Mouse (Mus musculus): ENCODE data around the gene Prkn. TPM values are rescaled to one million over a fixed set of nuclear protein-coding genes. Genes with fewer than 3 reads are reported as not detected.

Prkn gene
- total and polyA plus RNA-seq, 2 experiments = 2.5 to 8.9 TPM

DNA sequence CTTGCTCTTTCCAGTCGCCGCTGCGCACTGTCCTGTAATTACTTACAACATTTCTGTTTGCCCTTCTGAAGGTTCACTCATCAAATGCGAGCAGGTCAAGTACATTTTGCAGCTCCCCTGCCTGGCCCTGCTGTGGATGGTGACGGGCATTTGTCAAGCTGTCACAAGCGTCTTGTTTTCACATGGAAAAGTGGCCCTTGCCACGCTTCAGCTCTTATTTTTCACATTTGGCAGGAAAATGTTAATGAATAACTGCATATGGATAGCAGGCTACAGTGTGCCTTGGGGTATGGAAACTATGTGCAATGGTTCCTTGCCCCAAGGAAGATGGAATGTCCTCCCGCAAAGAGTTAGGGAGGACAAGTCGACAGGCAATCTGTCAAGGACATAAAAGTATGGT lies 404.9 kb downstream of the Prkn start:
- no peaks in the 10 kb centered on the region for H3K4me1 ChIP-seq (ENCODE audit: control insufficient read depth, insufficient read depth, low read length)
- H3K79me2 ChIP-seq (ENCODE audit: control insufficient read depth, insufficient read depth, low read length) = no peaks in the 10 kb centered on the region
- TF ChIP-seq POLR2A (IDR thresholded peaks at IDR 0.05; ENCODE audit: extremely low read depth, insufficient read depth, low read length) (no peak), CTCF (IDR thresholded peaks at IDR 0.05; ENCODE audit: low read depth, low read length) (no peak)
- no peak overlapping the region for H3K9ac ChIP-seq (ENCODE audit: low read depth, low read length)
- no peak overlapping the region for H3K4me3 ChIP-seq (ENCODE audit: insufficient read depth, low read depth, low read length)
- no peaks in the 10 kb centered on the region for H3K36me3 ChIP-seq (ENCODE audit: control insufficient read depth, insufficient read depth, low read length)
- WGBS = 83% methylated on average over 9 of the region's 9 CpGs
- no peaks in the 10 kb centered on the region for H3K27me3 ChIP-seq (ENCODE audit: control insufficient read depth, insufficient read depth, low read length)
- no peak overlapping the region for H3K27ac ChIP-seq (replicated peaks; ENCODE audit: insufficient read depth, low read depth, low read length)
- no peak for DNase-seq (ENCODE audit: extremely low read depth, low read depth, low spot score)

DNA sequence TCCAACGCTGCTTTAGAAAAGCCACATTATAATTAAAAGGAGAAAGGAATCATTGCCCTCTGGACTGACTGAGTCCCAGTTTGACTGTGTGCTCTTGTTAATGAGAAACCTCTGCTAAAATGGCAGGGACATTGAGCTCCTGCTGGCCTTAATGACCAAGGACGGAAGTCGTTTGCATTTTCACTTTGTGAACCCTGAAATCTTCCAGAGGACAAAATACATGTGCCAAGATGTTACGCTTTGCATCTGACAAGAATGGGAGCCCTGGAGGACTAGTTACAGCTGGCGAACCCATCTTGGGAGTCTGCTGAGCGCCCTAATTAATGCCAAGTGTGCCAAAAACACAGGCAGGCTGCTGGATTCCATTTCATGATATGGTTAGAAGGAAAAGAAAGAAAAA lies 409.0 kb downstream of the Prkn start:
- Histone ChIP-seq H3K4me1 (ENCODE audit: control insufficient read depth, insufficient read depth, low read length) (no peaks in the 10 kb centered on the region), H3K4me3 (ENCODE audit: insufficient read depth, low read depth, low read length) (no peak overlapping the region), H3K27ac (replicated peaks; ENCODE audit: insufficient read depth, low read depth, low read length) (no peak overlapping the region), H3K36me3 (ENCODE audit: control insufficient read depth, insufficient read depth, low read length) (no peaks in the 10 kb centered on the region), H3K9ac (ENCODE audit: low read depth, low read length) (no peak overlapping the region), H3K27me3 (ENCODE audit: control insufficient read depth, insufficient read depth, low read length) (no peaks in the 10 kb centered on the region), H3K79me2 (ENCODE audit: control insufficient read depth, insufficient read depth, low read length) (no peaks in the 10 kb centered on the region)
- 80% methylated on average over 6 of the region's 6 CpGs for WGBS
- peak; percentile 6 for DNase-seq (ENCODE audit: extremely low read depth, low read depth, low spot score)
- TF ChIP-seq POLR2A (IDR thresholded peaks at IDR 0.05; ENCODE audit: extremely low read depth, insufficient read depth, low read length) = no peak
- no peak for TF ChIP-seq CTCF (IDR thresholded peaks at IDR 0.05; ENCODE audit: low read depth, low read length)

DNA sequence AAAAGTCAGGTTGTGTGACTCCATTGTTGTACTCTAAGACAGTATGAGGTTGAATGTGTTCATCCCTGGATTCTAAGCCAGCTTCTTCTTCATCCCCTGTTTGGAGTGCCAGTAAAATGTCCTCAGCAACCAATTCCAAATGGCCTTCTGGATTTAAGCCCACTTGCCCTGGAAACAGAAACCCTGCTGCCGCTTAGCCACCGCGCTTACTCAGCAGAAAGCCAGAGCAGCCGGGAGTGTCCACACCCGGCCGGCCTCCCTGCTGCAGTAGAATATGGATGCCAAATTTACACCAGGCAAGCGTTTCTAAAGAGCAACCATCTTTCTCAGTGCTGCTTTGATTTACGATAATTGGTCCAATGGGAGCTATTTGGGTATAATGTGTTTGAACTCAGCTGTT lies 420.5 kb downstream of the Prkn start:
- TF ChIP-seq POLR2A (IDR thresholded peaks at IDR 0.05; ENCODE audit: extremely low read depth, insufficient read depth, low read length) (no peak), CTCF (IDR thresholded peaks at IDR 0.05; ENCODE audit: low read depth, low read length) (no peak)
- Histone ChIP-seq H3K27me3 (ENCODE audit: control insufficient read depth, insufficient read depth, low read length) (no peaks in the 10 kb centered on the region), H3K79me2 (ENCODE audit: control insufficient read depth, insufficient read depth, low read length) (no peaks in the 10 kb centered on the region), H3K27ac (replicated peaks; ENCODE audit: insufficient read depth, low read depth, low read length) (no peak overlapping the region), H3K9ac (ENCODE audit: low read depth, low read length) (no peak overlapping the region), H3K36me3 (ENCODE audit: control insufficient read depth, insufficient read depth, low read length) (no peaks in the 10 kb centered on the region), H3K4me1 (ENCODE audit: control insufficient read depth, insufficient read depth, low read length) (no peaks in the 10 kb centered on the region), H3K4me3 (ENCODE audit: insufficient read depth, low read depth, low read length) (no peak overlapping the region)
- WGBS = 84% methylated on average over 8 of the region's 8 CpGs
- no peak for DNase-seq (ENCODE audit: extremely low read depth, low read depth, low spot score)

DNA sequence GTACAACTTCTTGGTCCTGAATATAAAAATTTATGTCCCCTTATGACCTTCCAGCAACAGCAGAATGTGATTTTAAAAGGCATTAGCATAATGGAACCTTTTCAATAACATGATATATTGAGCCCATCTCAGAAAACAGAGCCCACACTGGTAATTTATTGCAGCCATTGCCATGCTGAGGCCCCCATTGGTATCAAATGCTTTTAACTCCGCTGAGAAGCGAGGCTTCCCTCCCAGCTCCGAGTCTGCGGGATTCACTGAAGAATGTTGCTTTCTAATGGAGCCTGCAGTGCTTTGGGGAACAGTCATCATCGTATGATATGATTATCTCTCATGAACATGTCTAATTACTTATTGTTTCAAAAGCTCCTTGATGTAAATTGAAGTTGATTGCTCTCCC lies 421.5 kb downstream of the Prkn start:
- 89% methylated on average over 5 of the region's 5 CpGs for WGBS
- no peaks in the 10 kb centered on the region for H3K36me3 ChIP-seq (ENCODE audit: control insufficient read depth, insufficient read depth, low read length)
- TF ChIP-seq CTCF (IDR thresholded peaks at IDR 0.05; ENCODE audit: low read depth, low read length) = no peak
- no peak for TF ChIP-seq POLR2A (IDR thresholded peaks at IDR 0.05; ENCODE audit: extremely low read depth, insufficient read depth, low read length)

DNA sequence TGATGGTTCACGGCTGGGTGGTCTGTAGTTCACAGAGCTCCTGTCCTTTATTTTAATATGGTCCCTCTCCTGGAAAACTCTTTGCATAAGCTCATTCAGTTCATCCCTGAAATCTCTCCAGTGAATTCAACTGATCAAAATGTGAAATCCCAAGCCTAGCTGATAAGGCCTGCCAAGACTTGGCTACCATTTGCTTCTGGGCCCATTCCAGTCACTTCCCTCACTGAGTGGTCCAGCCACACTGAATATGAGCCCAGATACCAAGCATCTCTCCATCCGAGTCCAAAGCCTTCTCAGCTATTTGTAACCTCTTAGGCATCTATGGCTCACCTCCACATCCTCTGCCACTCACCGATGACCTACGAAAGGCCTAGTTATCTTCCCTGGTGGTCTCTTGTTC lies 427.8 kb downstream of the Prkn start:
- no peaks in the 10 kb centered on the region for H3K79me2 ChIP-seq (ENCODE audit: control insufficient read depth, insufficient read depth, low read length)
- no peak overlapping the region for H3K9ac ChIP-seq (ENCODE audit: low read depth, low read length)
- H3K27me3 ChIP-seq (ENCODE audit: control insufficient read depth, insufficient read depth, low read length) = no peaks in the 10 kb centered on the region
- no peaks in the 10 kb centered on the region for H3K4me1 ChIP-seq (ENCODE audit: control insufficient read depth, insufficient read depth, low read length)
- no peak overlapping the region for H3K27ac ChIP-seq (replicated peaks; ENCODE audit: insufficient read depth, low read depth, low read length)
- WGBS = 91% methylated on average over 4 of the region's 4 CpGs
- DNase-seq (ENCODE audit: extremely low read depth, low read depth, low spot score) = no peak
- H3K36me3 ChIP-seq (ENCODE audit: control insufficient read depth, insufficient read depth, low read length) = no peaks in the 10 kb centered on the region
- TF ChIP-seq CTCF (IDR thresholded peaks at IDR 0.05; ENCODE audit: low read depth, low read length) (no peak), POLR2A (IDR thresholded peaks at IDR 0.05; ENCODE audit: extremely low read depth, insufficient read depth, low read length) (no peak)
- no peak overlapping the region for H3K4me3 ChIP-seq (ENCODE audit: insufficient read depth, low read depth, low read length)

More for the DNA sequence above, 421.5 kb downstream of the Prkn start:
- Histone ChIP-seq H3K4me1 (ENCODE audit: control insufficient read depth, insufficient read depth, low read length) (no peaks in the 10 kb centered on the region), H3K9ac (ENCODE audit: low read depth, low read length) (no peak overlapping the region), H3K27ac (replicated peaks; ENCODE audit: insufficient read depth, low read depth, low read length) (no peak overlapping the region), H3K27me3 (ENCODE audit: control insufficient read depth, insufficient read depth, low read length) (no peaks in the 10 kb centered on the region), H3K79me2 (ENCODE audit: control insufficient read depth, insufficient read depth, low read length) (no peaks in the 10 kb centered on the region), H3K4me3 (ENCODE audit: insufficient read depth, low read depth, low read length) (no peak overlapping the region)
- no peak for DNase-seq (ENCODE audit: extremely low read depth, low read depth, low spot score)

DNA sequence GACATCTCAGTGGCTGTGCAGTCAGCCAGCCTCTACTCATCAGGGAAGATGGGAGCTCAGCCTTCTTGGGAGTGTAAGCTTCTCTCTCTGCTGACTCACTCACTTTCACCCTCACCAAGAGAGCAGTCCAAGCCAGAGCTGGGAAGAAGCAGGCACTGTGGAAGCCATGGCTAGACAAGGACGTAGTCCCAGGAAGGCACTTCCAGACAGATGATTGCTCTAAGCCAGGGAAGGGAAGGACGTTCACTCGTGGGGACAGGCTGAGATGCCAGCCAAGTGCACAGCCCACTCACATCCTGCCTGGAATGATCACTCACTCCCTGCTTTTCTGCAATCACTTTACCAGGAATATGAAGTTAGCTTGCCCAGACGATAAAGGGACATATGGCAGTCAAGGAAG lies 430.0 kb downstream of the Prkn start:
- no peaks in the 10 kb centered on the region for H3K79me2 ChIP-seq (ENCODE audit: control insufficient read depth, insufficient read depth, low read length)
- H3K4me1 ChIP-seq (ENCODE audit: control insufficient read depth, insufficient read depth, low read length) = no peaks in the 10 kb centered on the region
- H3K27ac ChIP-seq (replicated peaks; ENCODE audit: insufficient read depth, low read depth, low read length) = no peak overlapping the region
- WGBS = 82% methylated on average over 4 of the region's 4 CpGs
- no peak overlapping the region for H3K9ac ChIP-seq (ENCODE audit: low read depth, low read length)
- DNase-seq (ENCODE audit: extremely low read depth, low read depth, low spot score) = no peak
- no peak overlapping the region for H3K4me3 ChIP-seq (ENCODE audit: insufficient read depth, low read depth, low read length)
- no peaks in the 10 kb centered on the region for H3K27me3 ChIP-seq (ENCODE audit: control insufficient read depth, insufficient read depth, low read length)
- no peaks in the 10 kb centered on the region for H3K36me3 ChIP-seq (ENCODE audit: control insufficient read depth, insufficient read depth, low read length)
- no peak for TF ChIP-seq POLR2A (IDR thresholded peaks at IDR 0.05; ENCODE audit: extremely low read depth, insufficient read depth, low read length)

Data from liver, adult 2 months (tissue).